Mouse (Mus musculus) neural tube, embryonic 13.5 days (tissue): ENCODE data around the gene Stx11. TPM values are rescaled to one million over a fixed set of nuclear protein-coding genes. Genes with fewer than 3 reads are reported as not detected.

Experiments
- ATAC-seq: fragments of 200-750 bp; cut with Nextera tagmentation; 2 replicates; pipeline ENCODE4 v1.8.0; 2017; ENCODE audit warnings: low read depth, mild to moderate bottlenecking, moderate TSS enrichment, moderate library complexity
- H3K27ac ChIP-seq: fragments of 300-500 bp; sonication (generic); replicated peaks from 2 replicates; pipeline ENCODE4 v1.5.1; 2015; ENCODE audit warnings: moderate library complexity, mild to moderate bottlenecking, inconsistent platforms
- H3K27me3 ChIP-seq: fragments of 300-500 bp; sonication (generic); 2 replicates; pipeline ENCODE4 v1.6.1; 2015; ENCODE audit warnings: mild to moderate bottlenecking, inconsistent platforms
- H3K36me3 ChIP-seq: fragments of 300-500 bp; sonication (generic); 2 replicates; pipeline ENCODE4 v1.6.1; 2015; ENCODE audit warnings: mild to moderate bottlenecking, inconsistent platforms
- H3K4me1 ChIP-seq: fragments of 300-500 bp; sonication (generic); replicated peaks from 2 replicates; pipeline ENCODE4 v1.6.1; 2015; ENCODE audit warnings: inconsistent platforms
- H3K4me2 ChIP-seq: fragments of 300-500 bp; sonication (generic); 2 replicates; pipeline ENCODE4 v1.6.1; 2015; ENCODE audit warnings: inconsistent platforms, mild to moderate bottlenecking, moderate library complexity
- H3K4me3 ChIP-seq: fragments of 300-500 bp; sonication (generic); 2 replicates; pipeline ENCODE4 v1.5.1; 2015; ENCODE audit warnings: mild to moderate bottlenecking, inconsistent platforms
- H3K9ac ChIP-seq: fragments of 300-500 bp; sonication (generic); 2 replicates; pipeline ENCODE4 v1.6.1; 2015; ENCODE audit warnings: moderate library complexity, mild to moderate bottlenecking, inconsistent platforms
- H3K9me3 ChIP-seq: fragments of 300-500 bp; sonication (generic); 2 replicates; pipeline ENCODE4 v1.6.1; 2016; ENCODE audit warnings: inconsistent platforms
- WGBS: fragments of 180-500 bp; shearing (Covaris S2); methylation state at CpG from one replicate; pipeline ENCODE4 v1.1.7; 2015; 5-methylcytosine and 5-hydroxymethylcytosine counted together
- polyA plus RNA-seq: library from polyadenylated mRNA; unstranded; fragments of >200 nt; fragmentation: Nextera tagmentation; extraction: Ambion mirVana; gene quantifications from 2 replicates; pipeline ENCODE4 v1.2.1, GENCODE M21; 2015

Gene Stx11
- polyA plus RNA-seq, result 4.1 and 4.4 TPM in 2 replicates

DNA sequence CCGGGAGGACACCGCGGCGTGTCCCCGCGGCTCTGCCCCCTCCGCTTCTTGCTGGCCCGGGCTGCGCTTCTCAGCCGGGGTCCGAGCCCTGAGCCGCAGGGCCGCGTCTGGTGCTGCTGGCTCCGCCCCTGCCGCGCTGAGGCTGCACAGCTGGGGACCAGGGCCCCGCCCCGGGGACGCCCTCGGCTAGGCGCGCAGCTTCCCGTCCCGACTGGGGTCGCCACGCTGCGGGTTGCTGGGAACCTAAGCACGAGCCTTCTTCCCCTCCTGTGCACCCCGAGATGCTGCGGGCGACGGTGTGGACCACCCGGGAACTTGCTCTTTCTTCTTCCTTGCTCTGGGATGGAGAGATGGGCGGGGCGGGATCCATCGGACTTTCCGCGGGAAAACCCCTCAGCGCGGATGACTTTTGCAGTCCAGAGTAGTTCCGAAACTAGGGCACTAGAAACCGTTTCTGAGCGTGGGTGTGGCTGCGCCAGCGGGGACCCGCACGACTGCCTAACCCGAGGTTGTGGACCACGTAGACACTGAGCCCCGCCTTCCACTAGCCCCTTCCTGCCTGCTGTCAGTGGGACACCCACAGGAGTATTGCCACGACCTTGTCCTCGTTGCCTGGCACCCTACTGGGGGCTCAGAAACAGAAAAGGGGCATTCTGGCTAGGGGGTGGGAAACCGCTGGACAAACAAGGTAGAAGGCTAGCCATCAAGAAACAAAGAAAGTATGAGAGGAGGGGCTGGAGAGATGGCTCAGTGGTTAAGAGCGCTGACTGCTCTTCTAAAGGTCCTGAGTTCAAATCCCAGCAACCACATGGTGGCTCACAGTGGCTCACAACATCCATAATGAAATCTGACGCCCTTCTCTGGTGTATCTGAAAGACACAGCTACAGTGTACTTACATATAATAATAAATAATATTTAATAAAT lies at the start of gene Stx11:
TSS of gene Stx11 (minus strand) at position 148 of the 925 bp plus-strand sequence.
- peaks cover 8% of the 10 kb centered on the region for H3K27me3 ChIP-seq
- no peak within 1 kb of the TSS for H3K27ac ChIP-seq
- ATAC-seq, result peak; percentile 92
- H3K36me3 ChIP-seq, result no peaks in the 10 kb centered on the region
- H3K4me3 ChIP-seq, result peak within 1 kb of the TSS; percentile 74
- H3K4me1 ChIP-seq, result peaks cover 14% of the 10 kb centered on the region
- peak within 1 kb of the TSS; percentile 70 for H3K9ac ChIP-seq
- H3K4me2 ChIP-seq, result peak within 1 kb of the TSS; percentile 95
- no peaks in the 10 kb centered on the region for H3K9me3 ChIP-seq
- WGBS, result 2% methylated on average over 56 of the region's 56 CpGs

DNA sequence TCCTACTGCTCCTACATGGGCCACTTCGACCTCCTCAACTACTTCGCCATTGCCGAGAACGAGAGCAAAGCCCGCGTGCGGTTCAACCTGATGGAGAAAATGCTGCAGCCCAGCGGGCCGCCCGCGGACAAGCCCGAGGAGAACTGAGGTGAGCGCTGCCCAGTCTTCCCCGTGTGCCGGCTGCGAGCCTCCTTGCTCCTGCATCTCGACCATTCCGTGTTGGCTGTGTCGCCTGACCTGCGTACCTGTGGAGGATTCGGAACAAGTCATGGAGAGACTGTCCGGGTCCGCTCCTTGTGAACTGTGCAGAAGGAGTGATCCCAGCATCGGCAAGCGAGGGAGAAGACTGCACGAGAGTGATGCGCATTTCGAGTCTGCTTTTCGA lies 44.6 kb upstream of the Stx11 start:
- peak overlapping the region; percentile 95 for H3K4me2 ChIP-seq
- WGBS, result 3% methylated on average over 29 of the region's 29 CpGs

DNA sequence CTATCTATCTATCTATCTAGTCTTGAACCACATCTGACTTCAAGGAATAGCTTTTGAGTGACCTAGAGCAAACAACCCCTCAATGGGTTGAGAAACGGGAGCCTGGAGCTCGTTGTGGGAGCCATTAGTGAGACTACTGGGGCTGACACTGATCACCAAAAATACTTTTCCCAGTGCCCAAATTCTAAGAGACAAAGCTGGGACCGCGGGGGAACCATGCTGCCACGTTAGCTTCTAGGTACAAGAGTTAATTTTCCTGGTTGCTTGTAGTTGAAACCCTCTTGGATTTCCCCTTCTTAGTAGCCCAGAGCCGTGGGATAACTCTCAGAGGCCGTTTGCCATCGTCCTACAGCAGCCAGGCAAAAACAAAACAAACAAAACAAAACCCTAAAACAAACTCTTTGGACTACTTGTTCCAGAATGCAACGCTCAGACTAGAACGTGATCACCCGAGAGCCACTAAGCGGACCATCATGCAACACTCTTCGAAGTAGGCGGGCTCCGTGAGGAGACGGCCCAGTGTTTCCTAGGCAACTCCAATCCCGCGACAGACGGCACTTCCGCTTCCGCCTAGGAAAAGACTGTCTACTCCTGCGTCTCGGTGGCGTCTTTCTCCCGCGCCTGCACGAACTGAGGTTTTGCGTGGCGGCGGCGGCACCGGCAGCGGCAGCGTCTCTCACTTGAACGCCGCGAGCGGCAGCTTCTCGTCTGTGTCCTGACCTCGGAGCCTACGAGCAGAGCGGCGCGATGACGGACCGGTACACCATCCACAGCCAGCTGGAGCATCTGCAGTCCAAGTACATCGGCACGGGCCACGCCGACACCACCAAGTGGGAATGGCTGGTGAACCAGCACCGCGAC lies 44.0 kb upstream of the Stx11 start:
- Histone ChIP-seq H3K27ac (peak overlapping the region; percentile 76), H3K4me1 (peaks cover 21% of the 10 kb centered on the region), H3K9ac (peak overlapping the region; percentile 87), H3K36me3 (no peaks in the 10 kb centered on the region), H3K9me3 (no peaks in the 10 kb centered on the region), H3K4me3 (peak overlapping the region; percentile 76), H3K27me3 (no peaks in the 10 kb centered on the region), H3K4me2 (peak overlapping the region; percentile 95)
- peak; percentile 100 for ATAC-seq
- WGBS, result 3% methylated on average over 52 of the region's 52 CpGs

More for the DNA sequence above, 44.6 kb upstream of the Stx11 start:
- Histone ChIP-seq H3K27me3 (no peaks in the 10 kb centered on the region), H3K36me3 (no peaks in the 10 kb centered on the region), H3K4me1 (peaks cover 21% of the 10 kb centered on the region), H3K27ac (peak overlapping the region; percentile 76), H3K9ac (peak overlapping the region; percentile 87), H3K9me3 (no peaks in the 10 kb centered on the region), H3K4me3 (peak overlapping the region; percentile 76)
- peak; percentile 32; the same call in 1 of the 2 replicates for ATAC-seq

DNA sequence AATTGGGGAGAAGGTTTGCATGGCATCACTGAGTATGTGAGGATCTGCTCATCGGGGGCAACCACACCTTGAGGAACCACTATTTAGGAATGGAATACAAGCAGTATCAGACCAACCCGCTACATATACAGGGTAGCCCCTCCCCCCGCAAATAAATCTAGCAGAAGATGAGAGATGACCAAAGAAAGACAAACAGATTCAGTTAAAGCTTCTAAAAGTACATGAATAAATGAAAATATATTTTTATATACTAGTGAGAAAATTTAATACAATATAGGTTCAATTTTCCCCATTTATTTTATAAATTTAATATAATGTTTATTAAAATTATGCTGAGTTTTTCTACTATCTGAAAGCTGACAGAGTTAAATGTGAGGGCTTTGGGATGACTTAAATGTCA lies 40.9 kb upstream of the Stx11 start, which contains the start of gene Sf3b5:
TSS of gene Sf3b5 (plus strand) at position 301 of the 400 bp plus-strand sequence.
- ATAC-seq, result no peak
- WGBS, result 90% methylated on average over 3 of the region's 3 CpGs
- Histone ChIP-seq H3K4me2 (no peak within 1 kb of the TSS), H3K36me3 (no peaks in the 10 kb centered on the region), H3K4me3 (no peak within 1 kb of the TSS), H3K27ac (no peak within 1 kb of the TSS), H3K9ac (no peak within 1 kb of the TSS), H3K4me1 (peaks cover 16% of the 10 kb centered on the region), H3K9me3 (no peaks in the 10 kb centered on the region), H3K27me3 (no peaks in the 10 kb centered on the region)

DNA sequence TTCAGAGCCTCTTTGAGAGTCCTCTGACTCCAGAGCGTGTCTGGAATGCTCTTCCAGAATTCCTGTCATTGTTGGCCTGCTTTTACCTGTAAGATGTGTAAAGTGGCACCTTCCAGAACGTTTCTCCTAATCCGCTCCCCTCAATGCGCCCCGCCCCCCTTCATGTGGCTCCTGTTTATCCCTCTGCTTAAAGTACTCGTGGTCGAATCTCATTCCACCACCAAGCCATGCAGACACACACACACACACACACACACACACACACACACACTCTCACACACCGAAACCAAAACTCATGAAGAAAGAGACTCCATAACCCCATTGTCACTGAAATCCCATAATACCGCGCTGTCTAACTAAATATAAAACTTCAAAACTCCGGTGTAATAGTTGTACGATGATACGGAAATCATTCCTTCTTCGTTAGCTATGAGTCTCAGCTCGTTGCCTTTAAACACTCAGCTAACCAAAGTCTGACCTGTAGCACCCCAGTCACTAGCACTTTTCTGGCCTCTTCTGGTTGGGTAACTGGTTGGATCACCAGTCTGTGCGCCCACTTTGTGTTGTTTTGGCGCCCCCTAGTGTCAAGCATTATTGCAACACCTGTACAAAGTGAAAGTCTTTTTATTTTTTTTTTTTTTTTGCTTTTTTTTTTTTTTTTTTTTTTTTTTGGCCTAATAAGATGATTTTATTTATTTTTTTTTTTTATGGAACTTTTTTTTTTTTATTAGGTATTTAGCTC lies 32.8 kb upstream of the Stx11 start:
- Histone ChIP-seq H3K9ac (no peak overlapping the region), H3K4me3 (no peak overlapping the region), H3K27me3 (no peaks in the 10 kb centered on the region), H3K4me1 (no peaks in the 10 kb centered on the region), H3K36me3 (no peaks in the 10 kb centered on the region), H3K9me3 (no peaks in the 10 kb centered on the region), H3K27ac (no peak overlapping the region), H3K4me2 (no peak overlapping the region)
- WGBS, result 50% methylated on average over 17 of the region's 17 CpGs
- peak; percentile 77; the same call in 1 of the 2 replicates for ATAC-seq

DNA sequence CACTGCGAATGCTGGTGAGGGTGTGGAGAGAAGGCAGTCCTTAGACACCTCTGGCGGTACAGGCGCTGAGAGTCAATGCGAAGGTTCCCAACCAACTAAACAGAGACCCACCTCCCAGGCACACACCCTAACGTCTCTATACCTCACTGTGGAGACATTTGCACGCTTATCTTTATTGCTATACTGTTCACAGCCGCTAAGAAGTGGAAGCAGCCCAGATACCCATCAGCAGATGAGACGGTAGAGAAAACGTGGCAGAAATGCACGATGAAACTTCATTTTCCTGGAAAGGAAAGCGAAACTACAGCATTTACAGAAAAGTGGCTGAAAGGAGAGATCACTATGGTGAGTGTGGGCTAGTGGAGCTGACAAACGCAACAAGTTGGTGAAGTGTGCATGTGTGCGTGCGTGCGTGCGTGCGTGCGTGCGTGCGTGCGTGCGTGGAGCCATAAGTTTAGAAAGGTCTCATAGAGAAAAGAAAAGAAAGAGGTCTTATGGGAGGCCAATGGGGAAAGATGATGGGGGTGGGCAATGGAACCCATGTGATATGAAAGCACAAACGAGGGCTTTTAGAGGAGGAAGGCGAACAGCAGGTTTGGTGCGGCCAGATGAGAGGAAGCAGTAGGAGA lies 29.4 kb upstream of the Stx11 start:
- Histone ChIP-seq H3K36me3 (no peaks in the 10 kb centered on the region), H3K27me3 (no peaks in the 10 kb centered on the region), H3K4me1 (no peaks in the 10 kb centered on the region), H3K27ac (no peak overlapping the region), H3K4me3 (no peak overlapping the region), H3K4me2 (no peak overlapping the region), H3K9me3 (no peaks in the 10 kb centered on the region), H3K9ac (no peak overlapping the region)
- WGBS, result 91% methylated on average over 25 of the region's 25 CpGs
- no peak for ATAC-seq

DNA sequence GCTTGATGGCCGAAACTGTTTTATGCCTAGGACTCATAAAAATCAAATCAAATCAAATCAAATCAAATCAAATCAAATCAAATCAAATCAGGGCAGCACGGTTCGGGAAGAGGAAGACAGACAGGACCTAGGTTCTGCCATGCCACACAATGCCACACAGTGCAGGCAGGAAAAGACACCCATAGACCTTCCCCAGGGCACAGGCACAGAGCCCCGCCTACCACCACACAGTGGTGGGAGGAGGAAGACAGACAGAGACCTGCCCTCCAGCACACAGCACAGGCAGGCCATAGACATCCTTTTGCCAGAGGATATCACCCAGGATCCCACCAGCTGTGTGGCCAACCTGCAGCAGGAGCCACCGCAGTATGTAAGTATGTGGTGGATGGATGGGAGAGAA lies 27.9 kb upstream of the Stx11 start:
- Histone ChIP-seq H3K4me3 (no peak overlapping the region), H3K9ac (no peak overlapping the region), H3K4me2 (no peak overlapping the region), H3K4me1 (no peaks in the 10 kb centered on the region), H3K27ac (no peak overlapping the region), H3K9me3 (no peaks in the 10 kb centered on the region), H3K36me3 (no peaks in the 10 kb centered on the region), H3K27me3 (no peaks in the 10 kb centered on the region)
- 76% methylated on average over 5 of the region's 5 CpGs for WGBS
- ATAC-seq, result no peak

DNA sequence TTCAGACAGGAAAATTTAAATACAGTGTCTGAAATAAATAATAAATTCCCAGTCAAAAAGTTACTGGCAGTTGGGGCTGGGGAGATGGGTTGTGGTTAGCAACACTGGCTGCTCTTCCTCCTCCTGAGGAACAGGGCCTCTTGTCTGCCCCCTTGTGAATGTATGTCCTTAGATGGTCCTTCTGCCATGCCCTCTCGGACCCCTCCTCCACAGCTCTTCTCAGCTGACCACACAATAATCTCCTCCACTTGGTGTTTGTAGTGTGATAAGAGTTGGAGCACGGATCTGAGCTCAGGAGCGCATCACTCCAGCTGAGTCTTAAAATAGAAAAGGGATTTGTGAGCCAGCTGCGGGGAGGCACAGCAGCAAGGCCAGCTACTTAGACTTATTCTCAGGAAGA lies 22.8 kb upstream of the Stx11 start:
- Histone ChIP-seq H3K9ac (no peak overlapping the region), H3K27me3 (no peaks in the 10 kb centered on the region), H3K9me3 (no peaks in the 10 kb centered on the region), H3K27ac (no peak overlapping the region), H3K4me2 (no peak overlapping the region), H3K4me3 (no peak overlapping the region), H3K4me1 (no peaks in the 10 kb centered on the region), H3K36me3 (no peaks in the 10 kb centered on the region)
- no peak for ATAC-seq
- 69% methylated on average over 4 of the region's 4 CpGs for WGBS

DNA sequence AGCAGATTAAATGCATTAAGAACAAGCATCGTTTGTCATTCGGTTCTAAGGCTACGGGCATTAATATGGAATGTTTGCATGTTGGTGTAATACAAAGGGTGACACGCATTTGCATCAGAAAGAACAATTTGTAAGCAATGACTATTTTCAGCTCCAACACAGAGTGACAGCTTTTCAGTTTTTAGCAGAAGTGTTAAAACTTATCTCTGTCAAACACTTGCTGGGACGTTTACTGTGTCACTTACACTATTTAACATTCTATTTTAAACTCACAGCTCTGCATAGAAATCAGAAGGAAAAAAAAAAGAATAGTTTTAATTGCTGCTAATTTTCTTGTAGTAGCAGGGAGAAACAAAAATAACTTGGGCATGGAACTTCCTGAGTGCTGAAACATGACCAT lies 22.4 kb upstream of the Stx11 start:
- WGBS, result 42% methylated on average over 5 of the region's 5 CpGs
- no peak overlapping the region for H3K9ac ChIP-seq
- H3K36me3 ChIP-seq, result no peaks in the 10 kb centered on the region
- H3K4me2 ChIP-seq, result no peak overlapping the region
- H3K27ac ChIP-seq, result no peak overlapping the region
- H3K4me3 ChIP-seq, result no peak overlapping the region
- H3K9me3 ChIP-seq, result no peaks in the 10 kb centered on the region
- no peaks in the 10 kb centered on the region for H3K4me1 ChIP-seq
- H3K27me3 ChIP-seq, result no peaks in the 10 kb centered on the region
- no peak for ATAC-seq

DNA sequence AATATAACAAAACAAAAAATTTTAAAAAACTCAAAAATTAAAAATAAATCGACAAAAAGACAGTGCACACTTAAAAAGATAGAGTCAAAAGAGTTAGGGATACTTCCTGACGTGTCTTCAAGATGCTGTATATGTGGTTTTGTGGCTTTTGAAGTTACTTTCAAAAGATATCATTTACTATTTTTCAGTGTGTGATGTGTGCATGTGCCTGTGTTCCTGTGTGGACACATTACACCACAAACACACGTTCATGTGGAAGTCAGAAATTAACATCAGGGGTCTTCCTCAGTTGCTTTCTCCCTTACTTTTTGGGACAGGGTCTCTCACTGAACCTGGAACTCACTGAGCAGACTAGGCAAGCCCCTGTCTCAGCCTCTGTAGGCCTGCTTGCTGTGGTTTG lies 20.9 kb upstream of the Stx11 start:
- H3K4me3 ChIP-seq, result no peak overlapping the region
- 90% methylated on average over 3 of the region's 3 CpGs for WGBS
- no peaks in the 10 kb centered on the region for H3K36me3 ChIP-seq
- no peaks in the 10 kb centered on the region for H3K9me3 ChIP-seq
- no peaks in the 10 kb centered on the region for H3K4me1 ChIP-seq
- no peak for ATAC-seq
- H3K9ac ChIP-seq, result no peak overlapping the region
- H3K4me2 ChIP-seq, result no peak overlapping the region
- H3K27me3 ChIP-seq, result no peaks in the 10 kb centered on the region
- H3K27ac ChIP-seq, result no peak overlapping the region

DNA sequence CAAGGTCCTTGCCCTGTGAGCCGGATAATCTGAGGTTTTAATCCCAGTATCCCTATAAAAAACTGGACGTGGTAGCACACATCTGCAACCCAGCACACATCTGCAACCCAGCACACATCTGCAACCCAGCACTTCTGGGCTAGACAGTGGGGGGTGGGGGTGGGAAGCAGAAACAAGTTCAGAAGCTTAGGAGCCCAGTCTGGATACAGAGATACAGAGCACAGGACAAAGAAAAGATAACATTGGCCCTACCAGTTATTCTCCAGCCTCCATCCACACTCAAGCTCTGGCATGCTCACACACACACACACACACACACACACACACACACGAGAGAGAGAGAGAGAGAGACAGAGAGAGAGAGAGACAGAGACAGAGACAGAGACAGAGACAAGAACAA lies 19.4 kb upstream of the Stx11 start:
- no peaks in the 10 kb centered on the region for H3K4me1 ChIP-seq
- no peak overlapping the region for H3K4me3 ChIP-seq
- WGBS, result 69% methylated on average over 3 of the region's 3 CpGs
- ATAC-seq, result no peak
- no peaks in the 10 kb centered on the region for H3K9me3 ChIP-seq
- H3K9ac ChIP-seq, result no peak overlapping the region
- no peaks in the 10 kb centered on the region for H3K36me3 ChIP-seq
- no peak overlapping the region for H3K27ac ChIP-seq
- H3K27me3 ChIP-seq, result no peaks in the 10 kb centered on the region
- H3K4me2 ChIP-seq, result no peak overlapping the region
